Mouse (Mus musculus) MEL (cell line): ENCODE results near the gene Cdkl3. TPM values are rescaled to one million over a fixed set of nuclear protein-coding genes. Genes with fewer than 3 reads are reported as not detected.

Experiments used
- polyA plus RNA-seq, 2 experiments: library from polyadenylated mRNA; stranded (reverse) in 1 of 2; unstranded in 1 of 2; fragments of >175 nt in 1 of 2; fragments of >200 nt in 1 of 2; gene quantifications; 2 replicates each; pipeline versions ENCODE4 v1.2.1 to v1.2.4; 2012; ENCODE audit warnings: low replicate concordance in 2 of 2, low read depth in 1 of 2; ENCODE audit not compliant: insufficient read length in 2 of 2, insufficient read depth in 1 of 2, missing spikeins in 1 of 2
- total RNA-seq: library from RNA; depleted of rRNA; stranded (reverse); fragments of 300-350 nt; gene quantifications from 2 replicates; pipeline ENCODE4 v1.2.3, GENCODE M21; 2012; rRNA removed

The Cdkl3 gene
- total and polyA plus RNA-seq, 3 experiments: 3.7 to 4.9 TPM; not detected in 1

Other genes starting within 250 kb of the Cdkl3 start
- 5.3 TPM in 2 replicates for gene Sec24a, start 240.6 kb upstream of the Cdkl3 start, total RNA-seq
- 10 to 100 TPM; 14.1 to 38.2 TPM for gene Sec24a, start 240.6 kb upstream of the Cdkl3 start, polyA plus RNA-seq
- 99.0 and 104 TPM in 2 replicates for gene Sar1b, start 240.5 kb upstream of the Cdkl3 start, total RNA-seq
- gene Sar1b, start 240.5 kb upstream of the Cdkl3 start, polyA plus RNA-seq: 100 to 1,000 TPM in 1 of 2 experiments, not detected in 1; 124 TPM
- 4.5 and 5.4 TPM in 2 replicates for gene Jade2, start 146.6 kb upstream of the Cdkl3 start, total RNA-seq
- gene Jade2, start 146.6 kb upstream of the Cdkl3 start, polyA plus RNA-seq: 10 to 100 TPM in 1 of 2 experiments, not detected in 1; 13.0 TPM
- 91.9 and 111 TPM in 2 replicates for gene Cdkn2aipnl, start 36.6 kb upstream of the Cdkl3 start, total RNA-seq
- gene Cdkn2aipnl, start 36.6 kb upstream of the Cdkl3 start, polyA plus RNA-seq: 10 to 100 TPM in 1 of 2 experiments, not detected in 1; 74.5 TPM
- gene Ube2b, start 3.5 kb upstream of the Cdkl3 start, total RNA-seq: 35.4 and 39.5 TPM in 2 replicates
- gene Ube2b, start 3.5 kb upstream of the Cdkl3 start, polyA plus RNA-seq: 100 to 1,000 TPM in 1 of 2 experiments, not detected in 1; 112 TPM
- gene Ppp2ca, start 94.5 kb downstream of the Cdkl3 start, total RNA-seq: 78.2 and 89.5 TPM in 2 replicates
- gene Ppp2ca, start 94.5 kb downstream of the Cdkl3 start, polyA plus RNA-seq: 100 to 1,000 TPM; 102 to 113 TPM
- not detected in 2 replicates for gene Olfr1373, start 141.3 kb downstream of the Cdkl3 start, total RNA-seq
- not detected for gene Olfr1373, start 141.3 kb downstream of the Cdkl3 start, polyA plus RNA-seq
- gene Olfr1371, start 209.8 kb downstream of the Cdkl3 start, total RNA-seq: not detected in 2 replicates
- gene Olfr1371, start 209.8 kb downstream of the Cdkl3 start, polyA plus RNA-seq: not detected
- 414 and 445 TPM in 2 replicates for gene Skp1a, start 227.8 kb downstream of the Cdkl3 start, total RNA-seq
- gene Skp1a, start 227.8 kb downstream of the Cdkl3 start, polyA plus RNA-seq: 1,000 to 10,000 TPM in 1 of 2 experiments, 100 to 1,000 TPM in 1; 169 to 1,533 TPM